Mouse (Mus musculus) fat pad, adult 2 months (tissue): ENCODE results near the gene Ckap4.
"Not testable (repeated sequence)": the region's sequence is repeated elsewhere in the genome, so short reads cannot be mapped to it uniquely, and the experiment has no call there.

Experiments used
- DNase-seq: peaks from one replicate; pipeline ENCODE4 v3.0.0-alpha.2; 2011; ENCODE audit warnings: low read depth, low spot score; ENCODE audit errors: extremely low read depth

Ckap4 gene

DNA sequence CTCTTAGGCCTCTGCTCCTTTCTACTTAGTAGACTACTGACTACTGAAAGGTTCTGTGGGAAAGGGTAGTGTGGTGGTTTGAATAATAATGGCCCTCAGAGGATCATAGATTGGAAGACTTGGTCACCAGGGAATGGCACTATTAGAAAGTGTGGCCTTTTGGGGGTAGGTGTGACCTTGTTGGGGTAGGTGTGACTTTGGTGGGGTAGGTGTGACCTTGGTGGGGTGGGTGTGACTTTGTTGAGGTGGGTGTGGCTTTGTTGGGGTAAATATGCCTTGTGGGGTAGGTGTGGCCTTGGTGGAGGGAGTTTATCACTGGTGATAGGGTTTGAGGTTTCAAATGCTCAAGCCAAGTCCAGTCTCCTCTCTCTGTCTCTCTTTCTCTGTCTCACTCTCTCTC, 21.1 kb downstream of the Ckap4 start:
- no peak for DNase-seq

DNA sequence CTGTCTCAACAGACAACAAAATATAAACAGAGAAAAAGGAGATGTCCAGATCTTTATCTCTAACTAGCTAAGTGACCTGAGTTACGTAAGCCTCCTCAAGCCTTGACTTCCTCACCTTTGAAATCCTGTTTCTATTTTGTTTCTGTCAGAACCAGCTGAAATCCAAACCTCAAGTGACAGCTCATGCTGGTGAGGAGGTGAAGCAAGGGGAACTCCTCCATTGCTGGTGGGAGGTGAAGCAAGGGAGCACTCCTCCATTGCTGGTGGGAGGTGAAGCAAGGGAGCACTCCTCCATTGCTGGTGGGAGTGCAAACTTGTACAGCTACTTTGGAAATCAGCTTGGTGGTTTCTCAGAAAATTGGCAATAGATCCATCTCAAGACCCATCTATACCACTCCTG, 25.3 kb downstream of the Ckap4 start:
- DNase-seq = no peak

DNA sequence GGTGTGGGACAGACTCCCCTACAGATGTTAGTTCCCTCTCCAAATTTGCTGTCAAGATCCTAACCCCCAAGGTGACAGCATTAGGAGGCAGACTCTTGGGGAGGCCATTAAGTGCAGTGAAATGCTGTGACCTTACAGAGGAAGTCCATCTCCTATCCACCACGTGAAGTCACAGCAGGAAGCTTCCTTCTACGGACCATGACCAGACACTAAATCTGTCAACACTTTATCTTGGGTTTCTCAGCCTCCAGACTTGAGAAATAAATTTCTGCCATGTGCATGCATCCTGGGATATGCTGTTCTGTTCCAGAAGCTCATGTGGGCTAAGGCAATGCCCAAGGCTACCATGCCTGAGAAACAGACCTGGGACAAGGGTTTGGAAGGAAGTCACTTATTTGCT, 35.0 kb downstream of the Ckap4 start:
- DNase-seq = no peak

DNA sequence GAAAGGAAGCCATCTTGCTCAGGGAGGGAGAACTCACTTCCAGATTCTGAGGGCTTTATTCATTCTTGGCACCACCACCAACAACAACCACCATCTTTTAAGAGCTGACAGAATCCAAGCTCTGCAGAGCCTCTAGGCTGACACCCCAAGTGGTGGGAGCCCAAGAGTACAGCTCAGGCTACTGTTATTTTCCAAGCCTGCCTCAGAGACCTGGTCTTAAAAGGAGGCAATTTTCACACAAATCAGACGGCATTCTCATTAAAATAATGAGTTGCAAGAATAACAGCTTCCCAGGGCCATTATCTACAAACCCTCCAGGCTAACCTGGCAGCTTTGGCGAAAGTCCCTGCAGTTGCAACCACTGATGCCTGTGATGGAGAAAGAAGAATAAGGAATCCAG, 37.1 kb downstream of the Ckap4 start:
- no peak for DNase-seq

DNA sequence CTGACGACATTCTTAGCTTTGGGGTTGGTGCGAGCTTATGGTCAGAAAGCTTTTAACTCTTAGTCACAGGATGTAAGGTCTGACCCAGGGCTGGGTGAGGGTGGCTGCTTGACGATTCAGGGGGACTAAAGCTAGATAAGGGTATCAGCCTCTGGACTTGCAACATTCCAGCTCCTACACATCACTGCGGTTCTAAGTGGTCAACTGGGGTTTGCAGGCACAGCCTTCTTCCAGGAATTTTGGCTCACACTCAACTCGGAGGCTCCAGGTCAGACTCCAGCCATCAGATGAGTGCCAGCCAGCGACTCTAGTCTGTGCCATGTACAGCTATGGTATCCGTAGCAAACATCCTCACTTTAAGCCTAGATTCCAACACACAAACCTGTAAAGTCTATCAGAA, 39.4 kb downstream of the Ckap4 start:
- no peak for DNase-seq

DNA sequence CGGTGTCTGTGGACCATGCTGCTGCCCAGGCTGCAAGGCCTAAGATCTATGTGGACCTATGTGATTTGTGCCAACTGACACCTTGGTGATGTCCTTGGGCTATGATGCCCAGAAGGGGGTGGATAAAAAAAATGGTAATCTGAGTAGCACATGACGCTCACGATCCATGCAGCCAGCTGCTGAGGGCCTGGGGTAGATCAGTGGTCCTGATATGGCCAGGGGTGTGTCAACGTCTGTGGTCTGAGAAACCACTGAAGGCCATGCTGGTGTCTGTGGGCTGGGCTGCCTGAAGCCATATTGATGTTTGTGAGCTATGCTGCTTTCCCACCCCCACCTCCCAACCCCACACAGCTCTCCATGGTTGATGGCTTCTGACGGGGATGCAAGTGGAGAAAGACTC, 43.7 kb downstream of the Ckap4 start:
- no peak for DNase-seq

DNA sequence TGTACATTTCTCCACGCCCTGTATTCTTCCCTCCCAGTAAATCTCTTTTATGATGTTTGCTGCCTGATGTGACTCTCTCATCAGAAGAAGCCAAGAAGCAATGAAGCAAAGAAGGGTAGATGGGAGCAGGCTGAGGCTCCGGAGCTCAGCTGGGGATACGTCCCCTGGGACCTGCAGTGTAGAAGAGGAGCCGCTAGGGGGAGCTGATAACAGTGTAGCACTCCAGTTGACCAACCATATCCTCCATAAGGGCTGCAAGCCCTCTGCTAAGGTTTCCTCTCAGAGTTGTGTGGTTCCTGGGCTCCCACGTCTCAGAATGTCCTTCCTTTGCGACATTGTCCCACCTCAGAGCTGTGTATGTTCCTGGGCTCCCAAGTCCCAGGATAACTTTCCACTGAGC, 45.5 kb downstream of the Ckap4 start:
- DNase-seq = no peak

DNA sequence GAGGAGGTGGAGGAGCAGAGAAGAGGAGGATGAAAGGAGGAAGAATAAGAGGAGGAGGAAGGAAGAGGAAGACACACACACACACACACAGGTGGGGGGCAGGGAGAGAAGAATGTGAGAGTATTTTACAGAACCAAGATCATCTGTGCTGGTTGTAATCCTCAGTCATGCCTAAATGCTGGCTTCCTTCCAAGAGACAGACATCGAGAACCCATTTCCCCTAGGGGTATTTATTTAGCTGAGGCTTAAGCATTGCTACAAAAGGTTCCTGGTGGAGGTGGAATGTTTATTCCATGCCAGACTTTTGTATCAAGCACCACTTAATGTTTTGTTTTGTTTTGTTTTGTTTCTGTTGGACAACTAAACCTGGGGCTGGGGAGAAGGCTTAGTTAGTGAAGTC, 49.2 kb downstream of the Ckap4 start:
- no peak for DNase-seq

DNA sequence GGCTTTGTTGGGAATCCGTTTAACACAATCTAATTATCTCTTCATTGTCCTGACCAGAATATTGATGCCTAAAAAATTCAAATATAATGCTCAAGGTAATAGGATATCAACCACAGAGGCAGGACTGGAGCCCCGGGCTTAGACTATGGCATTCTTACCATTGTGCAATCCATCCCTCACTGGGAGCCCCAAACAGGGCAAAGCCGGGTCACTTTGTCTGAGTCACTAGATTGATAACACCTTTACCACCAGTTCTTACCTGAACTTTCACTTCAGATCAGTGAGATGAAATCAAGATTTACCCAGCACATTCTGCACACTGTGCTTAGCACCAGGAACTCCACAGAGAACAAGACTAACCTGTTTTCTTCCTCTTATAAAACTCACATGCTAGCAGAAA, 50.3 kb downstream of the Ckap4 start:
- DNase-seq = no peak

DNA sequence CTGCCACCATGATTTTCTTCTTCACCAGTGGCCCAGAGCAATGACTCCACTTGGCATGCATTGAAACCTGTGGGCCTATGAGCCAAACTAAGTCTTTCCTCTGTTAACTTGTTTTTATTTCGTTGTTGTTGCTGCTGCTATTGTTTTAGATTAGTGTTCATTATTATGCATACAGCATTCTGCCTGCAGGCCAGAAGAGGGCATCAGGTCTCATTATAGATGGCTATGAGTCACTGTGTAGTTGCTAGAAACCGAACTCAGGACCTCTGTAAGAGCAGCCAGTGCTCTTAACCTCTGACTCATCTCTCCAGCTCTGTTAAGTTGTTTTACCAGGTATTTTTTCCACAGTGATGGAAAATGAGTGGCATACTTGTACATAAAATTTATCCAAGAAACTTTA, 50.8 kb downstream of the Ckap4 start:
- DNase-seq = no peak

DNA sequence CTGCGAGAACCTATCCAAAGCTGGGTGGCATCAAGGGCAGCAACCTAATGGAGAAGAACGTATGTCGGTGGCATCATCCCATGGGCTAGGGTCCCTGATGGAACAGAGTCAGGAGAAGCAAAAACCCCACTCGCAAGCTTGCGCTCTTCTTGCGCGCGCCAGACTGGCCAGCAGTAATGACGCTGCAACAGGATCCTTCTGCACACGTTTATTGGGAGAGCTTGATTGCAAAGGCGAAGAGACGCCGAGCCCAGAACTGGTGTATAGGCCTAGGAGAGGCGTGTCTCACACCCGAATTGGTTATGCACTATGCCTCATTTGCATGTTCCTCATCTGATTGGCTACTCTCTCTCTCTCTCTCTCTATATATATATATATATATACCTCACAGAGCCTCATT, 51.4 kb downstream of the Ckap4 start:
- not testable (repeated sequence) for DNase-seq

DNA sequence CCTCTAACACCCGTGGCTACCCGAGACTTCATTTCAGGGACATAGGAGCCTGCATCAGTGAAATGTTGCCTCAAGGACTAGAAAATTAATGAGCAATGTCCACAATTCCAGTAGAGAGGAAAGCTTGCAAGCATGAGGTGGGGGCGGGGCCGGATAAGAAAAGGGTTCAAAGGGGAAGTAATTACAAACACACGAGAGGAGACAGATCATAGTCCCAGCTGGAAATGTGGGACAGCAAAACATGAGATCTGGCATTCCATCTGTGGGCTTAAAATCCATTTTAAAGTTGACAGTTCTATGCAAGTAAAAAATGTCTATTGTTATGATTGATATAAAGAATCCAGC, 52.6 kb downstream of the Ckap4 start:
- DNase-seq = no peak

DNA sequence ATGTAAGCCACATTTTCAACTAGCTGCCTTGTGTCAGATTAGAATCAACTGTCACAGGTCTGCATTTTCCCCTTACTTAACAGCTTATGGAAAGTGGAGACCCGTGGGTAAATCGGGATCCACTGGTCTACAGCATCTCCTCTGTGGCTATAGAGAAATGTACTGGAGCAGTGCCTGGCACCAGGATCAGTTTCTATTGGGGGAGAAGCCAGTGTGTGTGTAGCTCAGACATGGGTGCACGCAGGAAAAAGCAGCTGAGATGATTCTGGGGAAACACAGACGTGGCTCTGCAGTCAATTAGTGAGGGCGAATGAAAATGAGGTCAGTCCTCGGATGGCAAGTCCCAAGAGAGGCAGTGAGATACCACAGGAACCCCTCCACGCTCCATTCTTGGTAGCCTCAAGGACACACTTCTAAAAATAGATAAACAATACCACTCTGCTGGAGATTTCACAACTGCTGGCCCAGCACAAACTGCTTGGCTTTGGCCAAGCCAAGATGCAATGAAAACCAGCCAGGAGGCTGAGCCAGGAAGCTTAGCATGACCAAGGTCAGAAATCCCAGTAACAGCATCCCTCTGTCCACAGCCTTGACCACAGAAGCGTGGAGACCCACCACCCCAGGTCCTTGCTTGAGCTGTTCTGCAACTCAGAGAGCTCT, 53.1 kb downstream of the Ckap4 start:
- peak; percentile 10 for DNase-seq

DNA sequence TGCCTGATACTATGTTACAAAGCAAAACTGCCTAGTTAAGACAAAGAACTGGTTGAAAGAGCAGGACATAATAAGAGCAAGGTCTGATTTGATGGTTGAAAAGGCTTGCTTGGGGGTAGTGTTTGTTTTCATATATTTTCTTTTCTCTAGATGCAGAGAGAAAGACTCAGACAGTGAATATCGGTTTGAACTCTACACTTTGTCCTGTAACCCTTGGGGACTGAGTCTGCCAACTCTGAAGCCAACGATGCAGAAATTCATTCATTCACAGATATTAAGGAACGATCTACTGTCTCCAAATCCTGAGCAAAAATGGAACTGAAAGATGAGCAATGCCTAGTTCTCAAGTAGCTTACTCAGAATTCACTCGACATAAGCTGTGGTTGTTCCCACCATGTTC, 53.7 kb downstream of the Ckap4 start:
- DNase-seq = no peak

DNA sequence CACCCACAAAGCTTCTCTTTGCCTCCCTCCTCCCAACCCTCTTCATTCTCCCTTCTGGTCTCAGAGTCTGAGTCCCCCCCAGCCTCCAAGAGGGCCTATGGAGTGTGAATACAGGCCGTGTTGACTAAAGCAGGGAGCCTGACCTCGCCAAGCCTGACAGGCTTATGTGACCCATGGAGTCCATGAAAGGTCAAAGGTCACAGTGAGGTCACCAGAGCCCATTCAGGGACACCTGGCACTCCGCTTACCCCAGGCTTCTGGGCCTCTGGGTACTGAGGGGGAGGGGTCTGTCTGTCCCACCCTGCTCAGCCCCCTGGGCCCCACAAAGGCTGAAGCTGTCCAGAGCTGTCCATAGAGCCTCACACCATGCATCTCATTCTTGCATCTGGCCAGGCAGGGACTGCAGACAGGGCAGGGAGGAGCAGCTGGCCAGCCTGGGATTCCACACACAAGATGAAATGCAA, 56.2 kb downstream of the Ckap4 start:
- DNase-seq = no peak

DNA sequence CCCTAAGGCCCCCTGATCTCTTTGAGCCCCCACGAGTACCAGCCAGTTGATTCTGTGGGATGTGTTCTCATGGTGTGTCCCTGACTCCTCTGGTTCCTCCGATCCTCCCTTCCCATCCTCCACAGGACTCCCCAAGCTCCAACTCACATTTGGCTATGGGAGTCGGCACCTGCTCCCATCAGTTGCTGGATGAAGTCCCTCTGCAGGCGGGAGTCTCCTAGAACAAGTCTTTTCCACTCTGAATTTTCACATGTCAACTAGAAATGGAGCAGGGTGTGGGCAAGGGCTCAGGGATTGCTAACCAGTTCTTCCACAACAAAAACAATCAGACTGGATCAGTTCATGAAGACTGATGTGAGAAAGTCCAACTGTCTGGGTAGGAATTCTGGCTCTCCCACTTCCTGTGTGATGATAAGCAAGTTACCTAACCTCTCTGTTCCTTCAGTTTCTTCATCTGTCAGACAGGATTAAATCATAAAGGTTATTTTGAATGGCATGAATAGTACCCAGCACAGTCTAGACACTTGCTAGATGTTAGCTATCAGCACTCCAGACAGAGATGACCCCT, 56.7 kb downstream of the Ckap4 start:
- DNase-seq = no peak
